Mouse (Mus musculus) lung, postnatal 25 days (tissue): ENCODE data around the gene Stk11ip.

ENCODE experiments used
- DNase-seq: peaks from one replicate; pipeline ENCODE4 v3.0.0; 2022; ENCODE audit warnings: low spot score

Stk11ip gene

GRCm38 (mm10) chr1:75521321-75522031 lies at the start of gene Stk11ip:
Gene Stk11ip (plus strand): TSS chr1:75521529.
- peak; percentile 94 for DNase-seq

- DNase-seq: no peak
Measured at GRCm38 (mm10) chr1:75476441-75476840, 44.9 kb upstream of the Stk11ip start.

DNA sequence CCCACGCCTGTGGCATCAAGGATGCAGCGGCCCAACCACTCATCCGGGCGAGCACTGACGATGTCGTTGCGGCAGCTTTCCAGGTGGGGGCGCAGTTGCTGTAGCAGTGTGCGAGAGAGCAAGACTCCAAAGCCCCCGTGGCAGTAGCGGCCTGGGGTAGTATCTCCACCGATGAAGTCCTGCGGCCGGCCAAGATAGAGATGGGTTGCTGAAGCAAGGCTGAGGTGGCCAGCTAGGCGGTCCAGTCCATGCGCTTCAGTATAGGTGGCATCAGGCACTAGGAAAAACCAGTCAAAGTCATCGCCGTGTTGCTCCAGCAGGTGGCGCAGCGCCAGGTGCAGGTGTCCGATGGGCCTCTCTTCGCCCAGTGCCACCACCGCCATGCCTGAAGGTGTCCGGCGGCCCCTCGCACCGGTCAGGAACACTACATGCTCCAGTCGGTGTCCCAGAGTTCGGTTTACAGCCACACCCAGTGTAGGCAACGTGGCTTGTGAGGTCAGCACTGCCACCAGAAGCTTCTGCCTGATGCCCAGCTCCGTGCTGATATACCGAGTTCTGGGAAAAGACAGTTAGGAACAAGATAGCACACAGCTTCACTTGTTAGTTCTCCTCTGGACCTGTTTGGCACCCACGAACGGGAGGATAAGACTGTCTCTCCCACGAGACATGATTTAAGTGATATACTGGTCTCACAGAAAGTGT lies 43.9 kb upstream of the Stk11ip start:
- DNase-seq: peak; percentile 82

DNA sequence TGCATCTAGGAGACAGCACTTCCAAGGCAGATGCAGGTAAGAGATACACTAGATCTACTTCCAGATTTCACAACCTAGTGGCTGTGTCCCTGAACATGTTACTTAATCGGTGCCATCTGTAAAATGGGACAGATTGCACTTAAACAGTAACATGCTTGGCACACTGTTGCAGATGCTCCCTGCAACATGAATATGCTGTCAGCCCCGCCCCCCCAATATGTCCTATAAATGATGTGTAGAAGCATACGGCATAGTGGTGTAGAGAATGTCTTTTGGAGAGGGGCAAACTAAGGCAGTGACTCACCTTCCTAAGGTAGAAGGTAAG lies 43.4 kb upstream of the Stk11ip start:
- DNase-seq: no peak

DNA sequence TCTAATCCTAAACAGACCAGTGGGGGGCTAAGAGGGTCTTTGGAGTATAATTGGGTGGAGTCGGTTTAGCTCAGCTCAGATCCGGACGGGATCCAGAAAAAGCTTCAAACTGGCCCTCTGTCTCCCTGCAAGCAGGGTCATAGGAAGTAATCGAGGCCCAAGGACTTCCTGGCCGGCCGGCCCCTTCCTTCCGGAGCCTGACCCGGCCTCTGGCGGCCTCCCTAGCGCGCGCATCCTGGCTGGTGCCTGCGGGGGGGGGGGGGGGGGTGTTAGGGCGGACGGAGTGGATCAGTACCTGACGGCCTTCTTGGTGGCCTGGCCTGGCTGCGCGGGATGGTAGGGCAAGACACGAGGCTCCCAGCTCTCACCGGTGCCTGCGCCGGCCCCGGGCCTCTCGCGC lies 42.8 kb upstream of the Stk11ip start:
- peak; percentile 58 for DNase-seq

DNA sequence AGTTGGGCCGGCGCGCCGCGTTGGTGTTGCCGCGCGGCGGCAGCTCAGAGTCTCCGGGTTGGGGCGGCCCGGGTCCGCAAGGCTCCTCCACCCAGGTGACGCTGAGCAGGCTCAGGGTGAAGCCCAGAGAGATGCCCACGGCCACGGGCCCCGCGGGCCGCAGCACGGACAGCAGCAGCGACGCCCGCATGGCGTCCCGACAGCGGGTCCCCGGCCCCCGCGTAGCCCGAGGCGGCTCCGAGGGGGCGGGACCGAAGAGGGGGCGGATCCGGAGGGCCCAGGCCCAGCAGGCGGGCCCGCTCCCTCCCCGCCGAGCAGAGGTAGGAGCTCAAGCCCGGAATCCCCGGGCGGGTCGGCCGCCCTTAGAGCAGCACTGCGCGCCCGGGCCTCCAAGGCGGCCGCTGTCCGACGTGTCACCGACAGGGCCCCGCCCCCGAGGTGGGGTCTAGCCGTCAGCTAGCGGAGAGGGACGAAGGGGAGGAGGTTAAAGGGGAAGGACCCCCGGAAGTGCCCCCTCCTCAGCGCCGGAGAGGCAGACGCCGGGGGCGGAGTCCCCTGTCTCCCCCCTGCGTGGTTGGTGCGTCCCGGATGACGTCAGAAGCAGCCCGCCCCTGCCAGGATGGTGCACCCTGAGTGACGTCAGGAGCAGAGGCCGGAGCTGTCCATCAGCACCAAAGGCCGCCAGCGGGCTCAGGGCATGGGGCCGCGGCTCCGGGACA lies 42.3 kb upstream of the Stk11ip start, which contains the start of the genes Chpf and Tmem198:
Chpf (minus strand) TSS at position 392 of the 719 bp plus-strand sequence.
Tmem198 (plus strand) TSS at position 617 of the 719 bp plus-strand sequence.
- peak; percentile 96 for DNase-seq

DNA sequence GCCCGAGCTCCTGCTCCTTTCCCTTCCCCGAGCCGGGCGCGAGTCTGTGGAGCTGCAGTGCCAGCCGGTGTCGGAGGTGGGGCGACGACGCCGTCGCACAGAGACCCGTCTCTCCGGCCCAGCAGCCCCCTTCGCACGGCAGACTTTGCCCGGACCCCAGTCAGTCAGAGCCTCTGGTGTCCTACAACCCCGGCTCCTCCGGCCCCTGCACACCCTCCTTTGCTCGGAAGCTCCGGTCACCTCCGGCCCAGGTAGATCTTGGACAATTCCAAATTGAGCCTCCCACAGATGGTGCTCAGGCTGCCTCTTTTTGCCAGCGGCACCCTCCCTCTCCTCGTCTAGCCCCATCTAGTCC lies 41.7 kb upstream of the Stk11ip start:
- DNase-seq: no peak

DNA sequence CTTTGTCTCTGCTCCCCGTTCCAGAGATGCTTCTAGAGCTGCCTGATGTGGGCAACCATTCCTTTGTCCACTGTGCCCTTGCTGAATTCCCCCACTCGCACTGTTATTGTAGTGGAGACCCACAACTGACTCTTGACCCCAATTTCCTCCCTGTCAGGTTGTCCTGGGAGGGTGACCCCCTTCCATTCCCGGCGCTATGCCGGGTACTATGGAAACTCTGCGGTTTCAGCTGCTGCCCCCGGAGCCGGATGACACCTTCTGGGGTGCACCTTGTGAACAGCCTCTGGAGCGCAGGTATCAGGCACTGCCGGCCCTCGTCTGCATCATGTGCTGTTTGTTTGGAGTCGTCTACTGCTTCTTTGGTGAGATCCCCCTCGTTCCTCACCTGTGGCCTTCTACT lies 41.3 kb upstream of the Stk11ip start:
- DNase-seq: no peak

DNA sequence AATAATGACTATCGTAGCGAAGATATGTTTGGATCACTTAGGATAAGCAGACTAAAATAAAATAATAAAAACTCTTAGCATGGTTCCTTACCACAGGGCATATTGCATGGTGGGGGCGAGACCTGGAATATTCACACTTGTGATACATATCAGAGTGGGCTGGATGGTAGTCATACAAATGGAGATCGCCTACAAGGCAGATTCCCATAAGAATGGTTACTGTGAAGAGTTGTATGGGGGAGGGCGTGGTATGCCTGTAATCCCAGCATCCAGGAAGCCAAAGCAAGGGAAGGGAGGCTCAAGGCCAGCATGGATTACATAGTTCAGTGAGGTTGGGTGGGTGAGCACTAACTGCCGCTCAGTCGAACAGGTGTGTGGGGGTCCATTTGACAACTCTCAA lies 40.6 kb upstream of the Stk11ip start:
- DNase-seq: no peak

DNA sequence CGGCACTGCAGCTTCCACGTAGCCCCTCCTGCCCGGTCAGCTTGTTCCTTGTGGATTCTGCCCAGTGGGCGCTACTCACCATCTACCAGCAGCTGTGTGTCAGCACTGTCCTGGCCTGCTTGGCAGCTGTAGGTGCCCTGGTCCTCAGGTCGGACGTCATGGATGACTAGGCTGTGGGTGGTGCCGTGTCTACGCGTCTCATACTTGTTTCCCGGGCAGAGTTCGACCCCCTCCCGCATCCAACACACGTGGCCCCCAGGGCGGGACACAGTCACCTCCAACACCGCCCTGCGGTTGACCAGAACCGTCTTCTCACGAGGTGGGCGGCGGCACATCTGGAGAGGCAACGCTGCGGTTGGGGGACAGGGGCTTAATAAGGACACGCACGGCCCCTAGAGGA lies 34.8 kb upstream of the Stk11ip start:
- DNase-seq: no peak

- no peak for DNase-seq
Measured at GRCm38 (mm10) chr1:75487040-75487404, 34.3 kb upstream of the Stk11ip start.

DNA sequence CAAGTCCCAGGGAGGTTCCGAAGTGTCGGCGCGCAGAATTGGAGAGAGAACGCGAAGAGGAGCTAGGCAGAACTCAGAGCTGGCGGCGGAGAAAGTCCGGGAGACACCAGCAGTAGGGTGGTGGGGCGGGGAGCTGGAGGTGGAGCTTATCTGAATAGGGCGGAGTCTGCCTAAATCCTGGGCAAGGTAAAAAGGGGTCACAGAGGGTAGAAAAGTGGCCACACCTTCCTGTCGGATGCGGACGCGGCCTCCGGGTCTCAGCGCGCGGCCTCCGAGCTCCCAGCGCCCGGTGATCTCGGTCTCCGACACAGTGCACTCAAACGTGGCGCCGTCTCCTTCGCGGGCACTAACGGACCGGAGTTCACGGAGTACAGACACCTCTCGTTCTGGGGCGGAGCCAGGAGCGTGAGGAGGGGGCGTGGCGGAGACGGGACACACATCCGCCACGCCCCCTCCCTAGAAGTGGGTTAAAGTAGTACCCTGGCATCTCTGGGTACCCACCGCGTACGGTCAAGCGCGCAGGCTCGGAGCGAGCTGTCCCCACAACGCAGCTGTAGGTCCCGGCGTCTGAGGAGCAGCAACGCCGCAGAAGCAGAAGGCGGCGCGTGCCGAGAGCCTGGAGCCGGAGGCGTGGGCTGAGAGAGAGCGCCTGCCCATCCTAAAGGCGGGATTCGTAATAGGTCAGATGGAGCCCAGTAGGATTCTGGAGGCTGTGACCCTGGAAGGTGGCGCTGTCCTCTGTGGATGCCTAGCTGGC lies 33.7 kb upstream of the Stk11ip start:
- peak; percentile 76 for DNase-seq

DNA sequence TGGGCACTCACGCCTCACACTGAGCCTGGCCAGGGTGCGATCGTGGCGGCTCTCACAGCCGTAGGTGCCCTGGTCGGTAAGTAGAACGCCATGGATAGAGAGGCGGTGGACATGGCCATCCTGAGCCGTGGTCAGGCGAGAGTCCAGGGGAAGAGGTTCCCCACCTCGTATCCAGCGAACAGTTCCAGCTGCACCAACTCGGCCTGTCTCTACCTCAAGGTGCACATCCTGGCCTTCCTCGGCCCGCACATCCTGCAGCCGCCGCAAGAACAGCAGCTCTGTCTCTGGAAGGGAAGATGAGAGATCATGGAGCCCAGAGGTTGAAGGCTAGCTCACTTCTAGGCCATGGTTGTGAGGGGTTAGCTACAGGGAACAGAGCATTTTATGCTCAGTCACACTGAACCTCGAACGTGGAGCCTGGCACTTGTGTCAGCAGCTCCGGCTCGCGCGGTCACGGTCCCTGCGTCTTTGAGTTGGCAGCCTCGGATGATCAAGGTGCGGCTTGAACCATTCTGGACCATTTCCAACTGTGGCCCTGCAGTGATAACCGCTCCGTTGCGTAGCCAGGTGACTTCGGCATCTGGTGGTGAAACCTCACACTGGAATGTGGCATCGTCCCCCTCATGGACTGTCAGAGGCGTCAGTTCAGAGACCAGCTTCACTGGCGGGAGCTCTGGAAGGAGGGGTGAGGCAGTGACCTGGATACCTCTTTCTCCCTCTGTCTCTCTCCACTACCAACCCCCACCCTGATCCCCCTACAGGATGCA lies 30.4 kb upstream of the Stk11ip start:
- no peak for DNase-seq

DNA sequence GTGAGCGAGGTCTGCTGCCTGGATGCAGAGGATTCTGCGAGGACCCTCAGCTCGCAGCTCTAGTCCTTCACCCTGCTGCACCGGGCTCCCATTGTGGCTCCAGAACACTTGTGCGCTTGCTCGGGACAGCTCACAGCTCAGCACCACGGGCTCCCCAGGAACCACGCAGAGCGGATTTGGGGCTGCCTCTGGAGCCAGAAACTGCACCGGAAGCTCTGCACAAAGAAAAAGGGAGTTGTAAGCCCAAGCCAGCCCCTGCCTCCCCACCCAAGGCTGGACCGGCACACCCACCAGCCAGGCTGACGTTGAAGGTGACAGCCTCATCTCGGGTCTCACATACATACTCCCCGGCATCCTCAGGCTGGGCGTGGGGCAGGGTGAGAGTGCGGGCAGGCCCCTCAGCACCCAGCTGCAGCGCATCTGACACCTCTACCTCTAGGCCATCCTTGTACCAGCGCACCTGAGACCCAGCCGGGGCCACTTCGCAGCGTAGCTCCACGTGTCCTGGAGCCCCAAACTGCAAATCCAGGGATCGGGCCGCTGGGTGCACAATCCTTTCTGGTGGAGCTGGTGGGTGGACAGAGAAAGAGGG lies 28.7 kb upstream of the Stk11ip start:
- DNase-seq: no peak

DNA sequence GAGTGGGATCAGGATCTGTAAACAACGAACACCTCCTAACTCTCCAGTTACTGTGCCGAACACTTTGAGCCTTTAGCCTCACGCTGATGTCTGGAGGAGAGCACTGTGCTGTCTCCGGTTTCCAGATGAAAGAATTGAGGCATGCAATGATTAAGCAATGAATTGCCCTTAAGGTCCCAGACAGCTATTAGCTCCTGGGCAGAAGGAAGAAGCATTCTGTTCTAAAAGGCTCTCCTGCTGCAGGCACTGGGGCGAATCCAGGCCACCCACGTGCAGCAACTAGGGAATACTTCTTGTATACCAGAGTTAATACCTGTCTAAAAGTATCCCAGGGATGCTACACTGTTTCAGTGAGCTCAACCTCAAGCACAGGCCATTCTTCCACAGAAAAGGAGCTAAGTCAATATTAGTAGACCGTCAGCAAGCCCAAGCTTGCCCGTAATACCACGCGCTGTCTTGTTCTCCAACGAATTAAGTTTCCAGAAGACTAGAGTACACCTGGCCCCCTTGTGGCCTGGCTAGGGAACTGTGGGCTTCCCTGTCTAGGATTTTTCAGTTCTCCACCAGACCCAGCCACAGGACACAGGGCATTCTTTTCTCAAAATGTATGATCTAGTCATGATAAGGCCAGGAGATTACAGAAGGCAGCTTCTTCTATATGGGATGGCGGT lies 26.3 kb upstream of the Stk11ip start:
- peak; percentile 21 for DNase-seq

DNA sequence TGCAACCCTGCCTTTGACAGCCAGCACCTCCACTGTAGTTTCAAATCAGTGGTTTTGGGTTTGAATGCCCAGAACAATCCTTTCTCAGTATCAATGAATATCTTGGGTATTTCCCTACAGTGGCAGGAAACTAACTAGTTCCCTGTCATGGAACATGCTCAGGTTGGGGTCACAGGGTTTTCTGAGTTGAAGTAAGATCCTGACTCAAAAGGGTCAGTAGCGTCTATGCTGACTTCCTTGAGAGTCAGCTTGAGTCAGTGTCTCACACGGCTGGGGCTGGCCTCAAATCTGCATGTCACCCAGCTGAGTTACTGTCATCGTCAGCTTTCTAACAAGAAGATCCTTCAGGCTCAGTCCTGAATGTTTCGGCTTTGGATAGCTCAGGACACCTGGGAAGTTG lies 22.4 kb upstream of the Stk11ip start:
- DNase-seq: no peak

GRCm38 (mm10) chr1:75499441-75499840 lies 21.9 kb upstream of the Stk11ip start:
- no peak for DNase-seq

GRCm38 (mm10) chr1:75501905-75502304 lies 19.4 kb upstream of the Stk11ip start:
- no peak for DNase-seq

DNA sequence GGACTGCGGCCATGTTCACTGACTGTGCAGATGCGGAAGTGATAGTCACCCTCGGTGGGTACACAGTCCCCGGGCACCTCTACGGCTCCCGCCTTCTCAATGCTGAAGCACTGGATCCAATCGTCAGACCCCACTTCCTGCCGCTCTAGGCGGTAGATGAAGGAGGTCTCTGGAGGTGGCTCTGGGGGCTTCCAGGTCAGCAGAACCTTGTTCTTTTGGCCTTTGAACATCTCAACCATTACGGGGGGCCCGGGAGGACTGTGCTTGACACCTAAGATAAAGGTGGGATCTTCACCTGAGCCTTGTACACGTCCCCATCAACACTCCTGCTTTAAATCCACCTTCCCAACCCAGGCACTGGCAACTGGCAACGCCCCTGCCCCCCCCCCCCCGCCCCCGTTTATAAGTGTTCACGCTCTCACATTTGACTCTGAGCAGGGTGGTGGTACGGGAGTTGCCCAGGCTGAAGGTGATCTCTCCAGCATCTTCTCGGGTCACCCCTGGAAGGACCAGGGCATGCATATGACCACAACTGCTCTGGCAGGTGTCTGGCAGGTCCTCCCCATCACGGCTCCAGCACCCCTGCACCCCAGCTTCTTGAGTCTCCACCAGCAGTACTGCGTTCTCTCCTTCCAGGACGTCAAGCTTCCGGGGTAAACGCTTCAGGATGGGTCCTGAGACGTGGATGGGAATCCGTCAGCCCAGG lies 18.2 kb upstream of the Stk11ip start:
- no peak for DNase-seq

- DNase-seq: no peak
Measured at GRCm38 (mm10) chr1:75503651-75503980, 17.7 kb upstream of the Stk11ip start.
